Mouse (Mus musculus): ENCODE data around the gene Fam243. TPM values are rescaled to one million over a fixed set of nuclear protein-coding genes. Genes with fewer than 3 reads are reported as not detected.

Fam243 gene
- 1 to 10 TPM in 1 of 2 experiments, under 1 TPM in 1; 0.78 to 1.2 TPM for total RNA-seq (2021)
- polyA plus RNA-seq (2012; rRNA removed): 0.14 and 0.20 TPM in 2 replicates
- long read RNA-seq, partial matches to known transcripts: 0 of 1 reads
- long read RNA-seq, other reads (novel, unspliced or antisense): 0 of 1 reads

- H3K27me3 ChIP-seq (ENCODE audit: control insufficient read depth, insufficient read depth, low read length): no peaks in the 10 kb centered on the region
- no peaks in the 10 kb centered on the region for H3K4me1 ChIP-seq (ENCODE audit: control insufficient read depth, insufficient read depth, low read length)
- H3K27ac ChIP-seq: no peak within 1 kb of the TSS
- no peaks in the 10 kb centered on the region for H3K36me3 ChIP-seq (ENCODE audit: control insufficient read depth, insufficient read depth, low read length)
- TF ChIP-seq EP300 (IDR thresholded peaks at IDR 0.05; ENCODE audit: insufficient read depth, low read depth, low read length): no peak
- no peak for TF ChIP-seq CTCF (IDR thresholded peaks at IDR 0.05)
- TF ChIP-seq POLR2A (IDR thresholded peaks at IDR 0.05; ENCODE audit: insufficient read depth, low read depth, low read length): no peak
- intact Hi-C loops (cut with DNase I): no loop called here
- H3K9ac ChIP-seq (ENCODE audit: low read depth, low read length): no peak within 1 kb of the TSS
- no peak within 1 kb of the TSS for H3K4me3 ChIP-seq
- DNase-seq: no peak
- WGBS: 93% methylated on average over 8 of the region's 8 CpGs
- H3K79me2 ChIP-seq (replicated peaks; ENCODE audit: control insufficient read depth, insufficient read depth, low read length): no peaks in the 10 kb centered on the region
Observed at GRCm38 (mm10) chr16:92321341-92321740, at the start of gene Fam243. Gene Fam243 (minus strand): TSS chr16:92321441.

GRCm38 (mm10) chr16:92369260-92369659, 48.0 kb upstream of the Fam243 start:
- intact Hi-C loops (cut with DNase I): no loop called here
- Histone ChIP-seq H3K36me3 (ENCODE audit: control insufficient read depth, insufficient read depth, low read length) (no peaks in the 10 kb centered on the region), H3K4me3 (no peak overlapping the region), H3K9ac (ENCODE audit: low read depth, low read length) (no peak overlapping the region), H3K79me2 (replicated peaks; ENCODE audit: control insufficient read depth, insufficient read depth, low read length) (no peaks in the 10 kb centered on the region), H3K4me1 (ENCODE audit: control insufficient read depth, insufficient read depth, low read length) (no peaks in the 10 kb centered on the region), H3K27ac (no peak overlapping the region), H3K27me3 (ENCODE audit: control insufficient read depth, insufficient read depth, low read length) (no peaks in the 10 kb centered on the region)
- 51% methylated on average over 2 of the region's 2 CpGs for WGBS
- TF ChIP-seq POLR2A (IDR thresholded peaks at IDR 0.05; ENCODE audit: insufficient read depth, low read depth, low read length): no peak
- no peak for TF ChIP-seq EP300 (IDR thresholded peaks at IDR 0.05; ENCODE audit: insufficient read depth, low read depth, low read length)
- no peak for TF ChIP-seq CTCF (IDR thresholded peaks at IDR 0.05)
- no peak for DNase-seq

DNA sequence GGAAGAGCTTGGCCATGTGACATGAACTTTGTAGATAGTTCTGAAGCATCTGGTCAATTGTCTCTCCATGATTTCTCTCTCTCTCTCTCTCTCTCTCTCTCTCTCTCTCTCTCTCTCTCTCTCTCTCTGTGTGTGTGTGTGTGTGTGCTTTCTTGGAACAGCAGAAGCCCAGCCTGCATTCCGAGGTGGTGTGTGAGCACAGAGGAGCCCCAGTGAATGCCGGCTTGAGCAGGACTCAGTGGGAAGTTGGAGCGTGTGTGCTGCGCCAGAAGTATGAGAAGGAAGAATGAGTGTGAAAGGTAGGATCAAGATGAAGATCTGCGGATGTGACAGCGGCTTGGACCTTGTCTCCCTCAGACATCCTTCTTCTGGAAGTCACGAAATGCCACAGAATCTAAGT, 44.2 kb upstream of the Fam243 start:
- Histone ChIP-seq H3K4me3 (no peak overlapping the region), H3K79me2 (replicated peaks; ENCODE audit: control insufficient read depth, insufficient read depth, low read length) (no peaks in the 10 kb centered on the region), H3K27me3 (ENCODE audit: control insufficient read depth, insufficient read depth, low read length) (no peaks in the 10 kb centered on the region), H3K36me3 (ENCODE audit: control insufficient read depth, insufficient read depth, low read length) (no peaks in the 10 kb centered on the region), H3K9ac (ENCODE audit: low read depth, low read length) (no peak overlapping the region), H3K27ac (no peak overlapping the region), H3K4me1 (ENCODE audit: control insufficient read depth, insufficient read depth, low read length) (no peaks in the 10 kb centered on the region)
- DNase-seq: no peak
- intact Hi-C loops (cut with DNase I): no loop called here
- TF ChIP-seq CTCF (IDR thresholded peaks at IDR 0.05) (no peak), POLR2A (IDR thresholded peaks at IDR 0.05; ENCODE audit: insufficient read depth, low read depth, low read length) (no peak), EP300 (IDR thresholded peaks at IDR 0.05; ENCODE audit: insufficient read depth, low read depth, low read length) (no peak)
- 65% methylated on average over 7 of the region's 7 CpGs for WGBS

GRCm38 (mm10) chr16:92360711-92361110, 39.5 kb upstream of the Fam243 start:
- H3K9ac ChIP-seq (ENCODE audit: low read depth, low read length): no peak overlapping the region
- no peak overlapping the region for H3K27ac ChIP-seq
- no peaks in the 10 kb centered on the region for H3K36me3 ChIP-seq (ENCODE audit: control insufficient read depth, insufficient read depth, low read length)
- intact Hi-C loops (cut with DNase I): no loop called here
- DNase-seq: no peak
- WGBS: 65% methylated on average over 7 of the region's 7 CpGs
- no peak for TF ChIP-seq EP300 (IDR thresholded peaks at IDR 0.05; ENCODE audit: insufficient read depth, low read depth, low read length)
- TF ChIP-seq POLR2A (IDR thresholded peaks at IDR 0.05; ENCODE audit: insufficient read depth, low read depth, low read length): no peak
- no peak for TF ChIP-seq CTCF (IDR thresholded peaks at IDR 0.05)
- no peaks in the 10 kb centered on the region for H3K27me3 ChIP-seq (ENCODE audit: control insufficient read depth, insufficient read depth, low read length)
- no peak overlapping the region for H3K4me3 ChIP-seq
- H3K4me1 ChIP-seq (ENCODE audit: control insufficient read depth, insufficient read depth, low read length): no peaks in the 10 kb centered on the region
- H3K79me2 ChIP-seq (replicated peaks; ENCODE audit: control insufficient read depth, insufficient read depth, low read length): no peaks in the 10 kb centered on the region

GRCm38 (mm10) chr16:92359229-92359628, 38.0 kb upstream of the Fam243 start, which contains the start of gene Kcne1:
Gene Kcne1 (minus strand): TSS chr16:92359468.
- Histone ChIP-seq H3K79me2 (replicated peaks; ENCODE audit: control insufficient read depth, insufficient read depth, low read length) (no peaks in the 10 kb centered on the region), H3K27me3 (ENCODE audit: control insufficient read depth, insufficient read depth, low read length) (no peaks in the 10 kb centered on the region), H3K4me1 (ENCODE audit: control insufficient read depth, insufficient read depth, low read length) (no peaks in the 10 kb centered on the region), H3K36me3 (ENCODE audit: control insufficient read depth, insufficient read depth, low read length) (no peaks in the 10 kb centered on the region), H3K4me3 (no peak within 1 kb of the TSS), H3K9ac (ENCODE audit: low read depth, low read length) (no peak within 1 kb of the TSS), H3K27ac (no peak within 1 kb of the TSS)
- TF ChIP-seq POLR2A (IDR thresholded peaks at IDR 0.05; ENCODE audit: insufficient read depth, low read depth, low read length) (no peak), CTCF (IDR thresholded peaks at IDR 0.05) (no peak), EP300 (IDR thresholded peaks at IDR 0.05; ENCODE audit: insufficient read depth, low read depth, low read length) (no peak)
- intact Hi-C loops (cut with DNase I): no loop called here
- 44% methylated on average over 9 of the region's 9 CpGs for WGBS
- no peak for DNase-seq

GRCm38 (mm10) chr16:92358734-92359133, 37.5 kb upstream of the Fam243 start:
- 27% methylated on average over 9 of the region's 9 CpGs for WGBS
- no peak for DNase-seq
- Histone ChIP-seq H3K79me2 (replicated peaks; ENCODE audit: control insufficient read depth, insufficient read depth, low read length) (no peaks in the 10 kb centered on the region), H3K4me1 (ENCODE audit: control insufficient read depth, insufficient read depth, low read length) (no peaks in the 10 kb centered on the region), H3K36me3 (ENCODE audit: control insufficient read depth, insufficient read depth, low read length) (no peaks in the 10 kb centered on the region), H3K4me3 (no peak overlapping the region), H3K9ac (ENCODE audit: low read depth, low read length) (no peak overlapping the region), H3K27me3 (ENCODE audit: control insufficient read depth, insufficient read depth, low read length) (no peaks in the 10 kb centered on the region), H3K27ac (no peak overlapping the region)
- no peak for TF ChIP-seq EP300 (IDR thresholded peaks at IDR 0.05; ENCODE audit: insufficient read depth, low read depth, low read length)
- no peak for TF ChIP-seq POLR2A (IDR thresholded peaks at IDR 0.05; ENCODE audit: insufficient read depth, low read depth, low read length)
- intact Hi-C loops (cut with DNase I): no loop called here

Data from heart, adult 2 months (tissue).